Mouse (Mus musculus) spleen, adult 2 months (tissue): Measurements from ENCODE around the gene Tbck.

Source experiments
- CTCF ChIP-seq: fragments of 200-500 bp; IDR thresholded peaks from 2 replicates; pipeline ENCODE4 v1.5.1; 2011; ENCODE audit warnings: mild to moderate bottlenecking, inconsistent platforms; ENCODE audit not compliant: insufficient read depth, insufficient read length, insufficient replicate concordance; ENCODE audit errors: extremely low read depth
- POLR2A ChIP-seq: fragments of 200-500 bp; IDR thresholded peaks from 2 replicates; pipeline ENCODE4 v1.6.1; 2011; ENCODE audit warnings: low read depth, low read length, inconsistent platforms

- TF ChIP-seq POLR2A (no peak), CTCF (no peak)
These were observed 107.2 kb downstream of the Tbck start for GRCm38 (mm10) chr3:132791140-132791539.
